Comparison of ENCODE assay signal across 9 mouse cellular contexts in the genomic region with DNA sequence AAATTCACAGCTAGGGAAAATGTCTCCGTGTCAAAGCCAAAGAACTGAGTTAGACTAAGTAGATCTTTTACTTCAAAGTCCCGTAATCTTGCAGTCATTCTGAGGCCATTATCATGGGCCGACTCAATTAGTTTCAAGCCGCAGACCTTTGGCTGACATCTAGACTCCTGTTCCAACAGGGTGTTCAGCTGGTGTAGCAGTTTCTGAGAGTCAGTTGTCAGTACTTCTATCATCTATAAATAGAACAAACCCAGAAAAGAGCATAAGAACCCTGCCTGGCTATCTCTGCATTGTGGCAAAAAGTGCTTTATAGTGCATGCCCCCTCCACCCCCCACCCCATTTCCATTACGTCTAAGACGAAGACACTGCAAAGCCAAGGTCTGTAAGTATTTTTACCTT. TPM values are rescaled to one million over a fixed set of nuclear protein-coding genes. Genes with fewer than 3 reads are reported as not detected.
DNase-seq lines count a peak whose midpoint lies in the region; ATAC-seq and TF ChIP-seq lines count a peak whose summit lies in the region.
"Had no signal": no experiment of that assay in that cellular context is flagged by ENCODE, and none has a peak within 500 bp of the region (broad histone marks: within the 10 kb centered on the region; RNA-seq: fewer than 3 reads in every experiment).

No protein-coding gene starts in this region.

- H3K27me3 ChIP-seq in hindbrain, embryonic 10.5 days (ENCODE audit: insufficient read depth, poor library complexity, severe bottlenecking): no peaks in the 10 kb centered on the region
- H3K27me3 ChIP-seq in hindbrain, embryonic 12.5 days: no peaks in the 10 kb centered on the region
- no peaks in the 10 kb centered on the region for H3K27me3 ChIP-seq in E14TG2a.4 (ENCODE audit: insufficient read depth, low read length)
- H3K27me3 ChIP-seq in heart, embryonic 10.5 days (ENCODE audit: insufficient read depth, poor library complexity, severe bottlenecking): no peaks in the 10 kb centered on the region
- no peaks in the 10 kb centered on the region for H3K27me3 ChIP-seq in liver, embryonic 13.5 days

- peak overlapping the region; percentile 83; the same call in 1 of the 2 replicates for H3K4me3 ChIP-seq in hindbrain, embryonic 10.5 days
- no peak overlapping the region for H3K4me3 ChIP-seq in hindbrain, embryonic 12.5 days
- peak overlapping the region; percentile 97 for H3K4me3 ChIP-seq in E14TG2a.4 (replicated peaks; ENCODE audit: low read length)
- H3K4me3 ChIP-seq in heart, embryonic 10.5 days: peak overlapping the region; percentile 87
- H3K4me3 ChIP-seq in liver, embryonic 13.5 days (replicated peaks): peak overlapping the region; percentile 86

- no peak for ATAC-seq in hindbrain, embryonic 12.5 days (ENCODE audit: low FRiP score)
- no peak for ATAC-seq in liver, embryonic 13.5 days (ENCODE audit: low read depth)

- DNase-seq in hindbrain, embryonic 10.5 days (ENCODE audit: low spot score): no peak
- no peak for DNase-seq in heart, embryonic 10.5 days (ENCODE audit: low spot score)
- no peak for DNase-seq in liver, embryonic 13.5 days
- no peak for DNase-seq in right cerebral cortex, postnatal 10 days (ENCODE audit: low spot score in 2 of 2)
- DNase-seq in right cerebral cortex, postnatal 25 days: no peak
- DNase-seq in ovary, postnatal 36 days (ENCODE audit: low spot score): no peak
- DNase-seq: cerebellum, adult 11-12 months had no signal

- no peak overlapping the region for H3K9ac ChIP-seq in hindbrain, embryonic 12.5 days
- 0 out of 2 replicates have a peak overlapping the region, but pooled peaks have one; percentile 31 for H3K9ac ChIP-seq in liver, embryonic 13.5 days

- peaks cover 18% of the 10 kb centered on the region for H3K4me1 ChIP-seq in hindbrain, embryonic 10.5 days (replicated peaks)
- peaks cover 7% of the 10 kb centered on the region; the same call in 1 of the 2 replicates for H3K4me1 ChIP-seq in hindbrain, embryonic 12.5 days
- H3K4me1 ChIP-seq in E14TG2a.4 (replicated peaks; ENCODE audit: low read depth, low read length): peaks cover 38% of the 10 kb centered on the region
- H3K4me1 ChIP-seq in heart, embryonic 10.5 days: peaks cover 10% of the 10 kb centered on the region; the same call in 1 of the 2 replicates
- peaks cover 21% of the 10 kb centered on the region for H3K4me1 ChIP-seq in liver, embryonic 13.5 days (replicated peaks)

- no peak overlapping the region for H3K4me2 ChIP-seq in hindbrain, embryonic 12.5 days (replicated peaks)
- peak overlapping the region; percentile 90 for H3K4me2 ChIP-seq in liver, embryonic 13.5 days

- TF ChIP-seq CTCF in E14TG2a.4 (conservative IDR thresholded peaks at IDR 0.05; ENCODE audit: low read length): no peak

- WGBS in hindbrain, embryonic 10.5 days: 91% methylated on average over 6 of the region's 6 CpGs
- WGBS in hindbrain, embryonic 12.5 days: 84% methylated on average over 6 of the region's 6 CpGs
- 42% methylated on average over 6 of the region's 6 CpGs for WGBS in heart, embryonic 10.5 days
- WGBS in liver, embryonic 13.5 days (ENCODE audit: insufficient replicate concordance): 71% methylated on average over 6 of the region's 6 CpGs

- peaks cover 12% of the 10 kb centered on the region; the same call in 1 of the 2 replicates for H3K36me3 ChIP-seq in hindbrain, embryonic 10.5 days
- 0 out of 2 replicates have a peak, but pooled peaks cover 3% of the 10 kb centered on the region for H3K36me3 ChIP-seq in hindbrain, embryonic 12.5 days
- H3K36me3 ChIP-seq in E14TG2a.4 (ENCODE audit: insufficient read depth, low read length): peaks cover 55% of the 10 kb centered on the region
- peaks cover 26% of the 10 kb centered on the region for H3K36me3 ChIP-seq in heart, embryonic 10.5 days
- H3K36me3 ChIP-seq in liver, embryonic 13.5 days: peaks cover 16% of the 10 kb centered on the region

- no peaks in the 10 kb centered on the region for H3K9me3 ChIP-seq in hindbrain, embryonic 10.5 days
- no peaks in the 10 kb centered on the region for H3K9me3 ChIP-seq in hindbrain, embryonic 12.5 days (replicated peaks)
- H3K9me3 ChIP-seq in E14TG2a.4 (ENCODE audit: low read length): no peaks in the 10 kb centered on the region
- no peaks in the 10 kb centered on the region for H3K9me3 ChIP-seq in heart, embryonic 10.5 days
- no peaks in the 10 kb centered on the region for H3K9me3 ChIP-seq in liver, embryonic 13.5 days (replicated peaks)

- H3K27ac ChIP-seq in hindbrain, embryonic 10.5 days: no peak overlapping the region
- H3K27ac ChIP-seq in hindbrain, embryonic 12.5 days: no peak overlapping the region
- H3K27ac ChIP-seq in heart, embryonic 10.5 days: peak overlapping the region; percentile 96; the same call in 1 of the 2 replicates
- H3K27ac ChIP-seq in liver, embryonic 13.5 days: no peak overlapping the region

RNA-seq across cellular contexts. Expression of gene Ccng1, which starts 1.3 kb away (rescaled TPM):
- 35.5 and 37.2 TPM in 2 replicates for polyA plus RNA-seq in hindbrain, embryonic 10.5 days (2016; fragmentation: Nextera tagmentation; extraction: Ambion mirVana)
- 42.9 and 43.1 TPM in 2 replicates for polyA plus RNA-seq in hindbrain, embryonic 12.5 days (2016; fragmentation: Nextera tagmentation; extraction: Ambion mirVana)
- 76.3 and 127 TPM in 2 replicates for polyA plus RNA-seq in heart, embryonic 10.5 days (2016; fragmentation: Nextera tagmentation; extraction: Ambion mirVana)
- polyA plus RNA-seq in liver, embryonic 13.5 days (2015; fragmentation: Nextera tagmentation; extraction: Ambion mirVana): 21.9 and 30.8 TPM in 2 replicates

RNA-seq across cellular contexts. Expression of gene Nudcd2, which starts 20.4 kb away (rescaled TPM):
- 162 and 193 TPM in 2 replicates for polyA plus RNA-seq in hindbrain, embryonic 10.5 days (2016; fragmentation: Nextera tagmentation; extraction: Ambion mirVana)
- 126 and 128 TPM in 2 replicates for polyA plus RNA-seq in hindbrain, embryonic 12.5 days (2016; fragmentation: Nextera tagmentation; extraction: Ambion mirVana)
- 152 and 184 TPM in 2 replicates for polyA plus RNA-seq in heart, embryonic 10.5 days (2016; fragmentation: Nextera tagmentation; extraction: Ambion mirVana)
- 113 and 135 TPM in 2 replicates for polyA plus RNA-seq in liver, embryonic 13.5 days (2015; fragmentation: Nextera tagmentation; extraction: Ambion mirVana)

RNA-seq across cellular contexts. Expression of gene Hmmr, which starts 20.6 kb away (rescaled TPM):
- polyA plus RNA-seq in hindbrain, embryonic 10.5 days (2016; fragmentation: Nextera tagmentation; extraction: Ambion mirVana): 40.5 and 53.6 TPM in 2 replicates
- 34.3 and 36.9 TPM in 2 replicates for polyA plus RNA-seq in hindbrain, embryonic 12.5 days (2016; fragmentation: Nextera tagmentation; extraction: Ambion mirVana)
- polyA plus RNA-seq in heart, embryonic 10.5 days (2016; fragmentation: Nextera tagmentation; extraction: Ambion mirVana): 57.1 and 63.0 TPM in 2 replicates
- 65.0 and 82.1 TPM in 2 replicates for polyA plus RNA-seq in liver, embryonic 13.5 days (2015; fragmentation: Nextera tagmentation; extraction: Ambion mirVana)

RNA-seq across cellular contexts. Expression of gene Mat2b, which starts 58.8 kb away (rescaled TPM):
- polyA plus RNA-seq in hindbrain, embryonic 10.5 days (2016; fragmentation: Nextera tagmentation; extraction: Ambion mirVana): 98.7 and 108 TPM in 2 replicates
- polyA plus RNA-seq in hindbrain, embryonic 12.5 days (2016; fragmentation: Nextera tagmentation; extraction: Ambion mirVana): 77.3 and 79.3 TPM in 2 replicates
- 103 and 106 TPM in 2 replicates for polyA plus RNA-seq in heart, embryonic 10.5 days (2016; fragmentation: Nextera tagmentation; extraction: Ambion mirVana)
- 61.3 and 72.7 TPM in 2 replicates for polyA plus RNA-seq in liver, embryonic 13.5 days (2015; fragmentation: Nextera tagmentation; extraction: Ambion mirVana)
